Mouse (Mus musculus) testis, postnatal 10 days (tissue): ENCODE data around the gene Gpank1.

Experiments
- DNase-seq: peaks from one replicate; pipeline ENCODE4 v3.0.0; 2021; ENCODE audit warnings: low spot score

Gpank1 gene

DNA sequence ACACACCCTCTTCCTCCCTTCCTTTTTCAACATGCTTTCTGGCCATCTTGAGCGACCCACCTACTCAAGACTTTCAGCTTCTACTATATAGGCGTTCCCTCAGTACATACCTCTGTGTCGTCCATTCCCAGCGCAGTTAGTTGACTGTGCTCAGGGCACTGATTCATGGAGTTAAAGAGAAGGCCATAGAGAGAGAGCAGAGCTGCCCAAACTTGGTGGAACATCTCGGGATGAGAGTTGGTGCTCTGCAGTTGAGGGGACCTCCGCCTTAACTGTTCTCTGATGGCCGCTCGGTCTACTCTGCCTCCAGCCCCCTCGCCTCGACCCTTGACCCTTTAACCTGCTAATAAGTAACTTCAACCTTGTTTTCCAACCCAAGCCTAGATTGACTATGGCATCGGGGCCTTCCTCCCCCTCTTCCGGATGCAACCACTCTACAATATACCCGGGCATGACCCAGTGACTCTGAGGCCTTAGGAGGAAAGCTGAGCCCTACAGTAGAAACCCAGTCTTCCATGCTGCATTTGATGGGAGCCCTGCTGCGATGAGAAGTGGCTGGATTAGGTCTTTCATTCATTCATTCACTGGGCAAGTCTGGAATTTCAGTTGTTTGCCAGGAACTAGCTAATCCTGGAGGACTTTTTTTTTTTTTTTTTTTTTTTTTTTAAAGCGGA, 10.4 kb downstream of the Gpank1 start, which contains the start of gene Apom:
Apom (minus strand) TSS at position 551 of the 674 bp plus-strand sequence.
- DNase-seq = no peak

DNA sequence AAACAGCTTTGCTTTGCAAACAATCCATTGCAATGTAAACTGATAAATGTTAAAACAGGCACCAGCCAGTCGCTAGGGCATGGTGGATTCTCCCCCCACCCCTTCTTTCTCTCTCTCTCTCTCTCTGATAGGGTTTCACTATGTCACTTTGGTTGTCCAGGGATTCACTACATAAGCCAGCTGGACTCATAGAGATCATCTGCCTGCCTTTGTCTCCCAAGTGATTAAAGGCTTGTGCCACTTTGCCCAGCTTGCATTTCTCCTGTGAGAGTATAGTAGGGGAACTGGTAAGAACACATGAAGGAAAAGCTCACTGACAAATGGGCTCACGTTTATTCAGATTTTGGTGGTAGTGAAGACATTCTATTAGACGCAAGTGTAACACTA, 10.9 kb downstream of the Gpank1 start:
- DNase-seq = no peak

DNA sequence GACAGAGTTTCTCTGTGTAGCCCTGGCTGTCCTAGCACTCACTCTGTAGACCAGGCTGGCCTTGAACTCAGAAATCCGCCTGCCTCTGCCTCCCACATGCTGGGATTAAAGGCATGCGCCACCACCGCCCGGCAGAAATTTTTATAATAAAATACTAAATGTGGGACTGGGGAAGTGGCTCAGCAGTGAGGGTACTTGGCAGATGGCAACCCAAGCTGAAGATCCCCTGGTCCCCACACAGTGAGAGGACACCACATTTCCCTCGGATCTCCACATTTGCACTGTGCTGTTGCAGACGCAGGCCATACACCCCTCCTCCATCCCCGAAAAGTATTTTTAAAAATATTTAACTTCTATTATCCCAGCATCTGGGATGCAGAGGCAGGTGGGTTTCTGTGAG, 12.3 kb downstream of the Gpank1 start:
- DNase-seq = no peak

DNA sequence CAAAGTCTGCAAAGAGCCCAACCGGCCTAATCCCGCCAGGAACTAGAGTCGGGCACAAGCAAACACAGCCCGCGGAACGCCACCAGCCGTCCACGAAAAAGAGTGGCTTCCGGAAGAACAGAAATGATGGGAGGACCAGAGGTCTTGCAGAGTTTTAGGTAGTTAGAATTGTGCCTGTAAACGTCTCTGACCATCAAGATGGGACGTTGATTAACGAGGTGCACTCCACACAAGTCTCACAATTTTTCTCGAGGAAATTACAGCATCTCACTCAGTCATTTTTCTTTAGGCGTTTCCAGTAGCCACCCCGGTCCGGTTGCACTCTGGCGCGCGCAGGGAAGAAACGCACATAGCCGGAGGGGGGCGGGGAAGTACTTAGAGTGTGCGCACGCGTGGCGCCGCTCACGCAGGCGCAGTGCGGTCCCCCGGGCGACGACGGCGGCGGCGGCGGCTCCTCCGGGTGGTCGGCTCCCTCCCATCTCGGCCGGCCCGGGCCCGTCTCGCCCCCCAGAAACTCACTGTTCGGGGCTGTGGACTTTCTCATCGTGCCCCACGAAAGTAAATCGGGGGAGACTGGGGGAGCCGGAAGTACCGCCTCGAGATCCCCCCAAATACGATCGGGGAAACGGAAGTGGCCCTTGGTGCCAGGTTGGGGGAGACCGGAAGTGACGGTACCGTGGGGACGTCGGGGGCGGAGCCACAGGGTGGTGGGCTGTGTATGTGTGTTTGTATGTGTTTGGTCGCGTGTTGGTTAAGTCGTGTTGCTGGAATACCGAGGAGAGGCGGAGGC, 13.7 kb downstream of the Gpank1 start, which contains the start of gene Bag6:
Bag6 (plus strand) TSS at position 378 of the 790 bp plus-strand sequence.
- peak; percentile 97 for DNase-seq

DNA sequence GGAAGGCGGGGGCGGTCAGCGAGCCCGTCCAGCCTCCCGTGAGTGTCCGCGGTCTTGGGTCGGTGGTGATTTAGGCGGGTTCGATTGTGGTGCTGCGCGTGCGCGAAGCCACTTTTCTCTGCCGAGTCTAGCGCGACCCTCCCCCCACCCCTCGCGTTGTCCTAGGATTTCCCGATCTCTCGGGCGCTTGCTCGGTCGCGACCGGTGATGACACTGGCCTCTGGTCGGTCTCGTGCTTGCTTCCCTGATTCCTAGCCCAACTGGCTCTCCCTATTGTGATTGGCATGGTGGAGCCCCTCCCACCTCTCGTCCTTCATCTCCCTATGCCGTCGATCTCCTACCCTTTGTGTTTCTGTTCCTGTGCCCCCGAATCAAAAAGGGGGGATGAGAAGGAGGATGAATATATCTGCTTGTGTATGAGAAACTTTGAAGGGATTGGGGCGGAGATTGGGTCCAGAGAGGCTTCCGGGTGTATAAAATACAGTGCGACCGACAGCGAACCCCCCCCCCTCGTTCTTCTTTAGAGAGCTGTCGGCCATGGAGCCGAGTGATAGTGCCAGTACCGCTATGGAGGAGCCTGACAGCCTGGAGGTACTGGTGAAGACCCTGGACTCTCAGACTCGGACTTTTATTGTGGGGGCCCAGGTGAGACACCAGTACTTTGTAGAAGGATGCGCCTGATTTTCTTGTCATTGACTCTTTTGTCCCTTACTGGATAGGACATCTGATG, 14.5 kb downstream of the Gpank1 start:
- DNase-seq = no peak

DNA sequence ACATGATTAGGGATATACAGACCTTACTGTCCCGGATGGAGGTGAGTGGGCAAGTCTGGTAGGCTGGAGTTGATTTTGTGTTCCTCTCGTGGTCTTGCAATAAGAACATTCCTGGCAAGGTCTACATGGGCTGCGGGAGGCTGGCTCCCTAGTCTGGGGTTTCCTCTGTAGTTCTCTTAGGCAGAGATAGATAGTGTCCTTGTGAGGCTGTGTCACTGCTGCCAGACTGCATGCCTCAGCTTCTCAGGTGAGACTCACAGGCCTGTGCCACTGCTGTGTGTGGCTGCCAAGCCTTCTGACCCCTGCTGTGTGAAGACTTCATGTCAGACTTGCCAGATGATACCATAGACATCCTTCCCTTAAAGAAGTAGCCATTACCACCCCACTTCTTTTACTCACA, 18.0 kb downstream of the Gpank1 start:
- DNase-seq = no peak

DNA sequence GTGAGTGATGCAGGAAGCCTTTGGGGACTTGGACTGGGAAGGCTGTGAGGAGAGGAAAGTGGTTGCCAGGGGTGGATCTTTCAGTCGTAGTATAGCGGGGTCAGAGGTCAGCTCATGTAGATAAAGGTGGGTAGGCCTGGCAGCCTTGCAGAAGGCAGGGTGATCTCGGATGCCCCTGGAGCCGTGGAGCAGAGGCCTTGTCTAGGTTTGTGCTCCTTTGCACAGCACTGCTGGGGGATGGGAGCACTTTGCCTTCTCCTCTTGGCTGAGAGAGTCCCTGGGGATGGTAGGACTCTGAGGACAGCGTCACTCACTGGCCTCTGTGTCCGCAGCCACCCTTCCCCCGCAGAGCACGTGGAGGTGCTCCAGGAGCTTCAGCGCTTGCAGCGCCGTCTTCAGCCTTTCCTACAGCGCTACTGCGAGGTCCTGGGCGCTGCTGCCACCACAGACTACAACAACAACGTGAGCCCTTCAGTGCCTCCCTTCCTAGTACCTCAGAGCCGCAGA, 19.3 kb downstream of the Gpank1 start:
- no peak for DNase-seq

DNA sequence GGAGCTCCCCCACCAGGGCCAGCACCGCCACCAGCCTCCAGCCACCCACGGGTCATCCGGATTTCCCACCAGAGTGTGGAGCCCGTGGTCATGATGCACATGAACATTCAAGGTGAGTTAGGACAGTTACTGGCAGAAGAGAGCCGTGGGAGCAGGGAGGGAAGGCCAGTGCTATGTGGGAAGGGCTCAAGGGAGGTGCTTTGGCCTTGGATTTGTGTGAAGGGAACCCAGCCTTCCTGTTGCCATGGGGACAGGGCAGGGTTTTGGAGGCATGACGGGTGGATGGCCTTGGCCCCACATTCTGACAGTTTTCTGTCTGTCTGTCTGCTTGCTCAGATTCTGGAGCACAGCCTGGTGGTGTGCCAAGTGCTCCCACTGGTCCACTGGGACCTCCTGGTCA, 20.7 kb downstream of the Gpank1 start:
- peak; percentile 86 for DNase-seq

DNA sequence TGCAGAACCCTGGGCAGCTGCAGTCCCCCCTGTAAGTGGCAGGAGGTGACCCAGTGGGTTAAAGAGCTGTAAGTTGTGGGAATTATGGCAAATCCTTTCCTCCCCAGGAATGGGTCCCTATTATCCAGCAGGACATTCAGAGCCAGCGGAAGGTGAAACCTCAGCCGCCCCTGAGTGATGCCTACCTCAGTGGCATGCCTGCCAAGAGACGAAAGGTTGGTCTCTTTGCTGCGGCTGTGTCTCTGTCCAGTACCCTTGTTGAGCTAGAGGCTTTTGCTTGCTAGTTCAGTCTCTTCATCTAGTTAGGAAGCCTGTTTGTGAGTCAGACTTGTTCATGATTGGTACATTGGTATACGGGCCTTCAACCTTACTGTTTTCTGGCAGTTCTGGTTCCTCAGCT, 24.9 kb downstream of the Gpank1 start:
- no peak for DNase-seq

DNA sequence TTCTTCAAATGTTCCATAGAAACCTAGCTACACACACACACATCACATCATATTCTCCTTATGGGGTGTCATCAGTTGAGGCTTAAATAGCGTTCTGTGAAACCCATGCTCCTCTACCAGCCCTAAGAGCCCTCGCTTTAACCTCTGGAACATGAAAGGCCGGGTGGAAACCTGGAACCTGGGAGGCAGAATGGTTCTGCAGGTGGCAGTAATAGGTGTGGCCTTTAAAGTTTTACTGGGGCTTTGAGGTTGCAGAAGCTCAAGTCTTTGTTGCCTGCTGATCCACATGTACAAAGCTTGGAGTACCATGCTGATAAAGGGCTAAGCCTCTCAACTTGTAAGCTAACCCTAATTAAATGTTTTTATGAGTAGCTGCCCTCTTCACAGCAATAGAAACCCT, 26.1 kb downstream of the Gpank1 start:
- DNase-seq = no peak

DNA sequence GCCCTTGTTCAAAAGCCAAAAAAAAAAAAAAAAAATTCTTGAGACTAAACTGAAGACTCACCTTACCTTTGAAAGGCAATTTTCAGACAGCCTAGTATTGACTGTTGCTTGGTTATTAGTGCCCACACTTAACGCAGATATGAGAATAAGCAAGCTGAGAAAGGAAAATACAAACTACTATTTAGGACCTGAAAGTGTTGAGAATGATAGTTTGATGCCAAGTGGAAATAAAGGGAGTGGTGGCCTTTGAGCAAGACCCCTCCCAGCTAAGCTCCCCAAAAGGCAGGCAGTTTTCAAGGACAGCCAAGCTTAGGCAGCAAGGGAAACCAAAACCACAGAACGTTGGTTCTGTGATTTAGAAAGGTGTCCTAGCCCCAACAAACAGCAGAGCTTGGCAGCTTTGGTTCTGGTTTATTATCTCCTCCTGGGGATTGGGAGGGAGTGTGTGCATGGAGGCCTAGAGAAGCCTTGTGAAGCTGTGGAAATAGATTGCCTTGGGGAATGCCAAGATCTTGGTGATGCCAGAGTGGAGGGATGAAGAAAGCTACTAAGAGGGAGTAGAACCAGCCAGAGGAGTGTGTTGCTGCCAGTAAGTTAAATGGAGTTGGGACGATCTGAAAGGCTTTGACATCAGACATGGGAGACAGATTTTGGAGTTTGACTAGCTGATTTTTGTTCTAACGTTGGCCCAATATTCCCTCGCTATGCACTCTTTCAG, 26.8 kb downstream of the Gpank1 start:
- DNase-seq = no peak

DNA sequence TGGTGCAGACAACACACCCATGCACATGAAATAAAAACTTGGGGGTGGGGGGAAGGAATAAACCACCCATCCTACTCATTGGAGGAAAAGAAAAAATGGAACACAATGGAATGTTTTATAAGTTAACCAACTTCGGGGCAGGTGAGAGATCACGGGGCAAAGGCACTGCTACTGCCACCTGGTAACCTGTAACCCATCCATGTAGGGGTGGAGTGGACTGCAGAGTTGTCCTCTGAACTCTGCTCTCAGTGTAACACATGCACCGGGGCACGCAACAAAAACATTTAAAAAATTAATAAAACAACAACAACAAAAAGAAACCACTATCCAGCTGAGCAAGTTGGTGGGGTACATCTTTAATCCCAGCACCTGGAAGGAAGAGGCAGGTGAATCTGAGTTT, 30.9 kb downstream of the Gpank1 start:
- DNase-seq = no peak

DNA sequence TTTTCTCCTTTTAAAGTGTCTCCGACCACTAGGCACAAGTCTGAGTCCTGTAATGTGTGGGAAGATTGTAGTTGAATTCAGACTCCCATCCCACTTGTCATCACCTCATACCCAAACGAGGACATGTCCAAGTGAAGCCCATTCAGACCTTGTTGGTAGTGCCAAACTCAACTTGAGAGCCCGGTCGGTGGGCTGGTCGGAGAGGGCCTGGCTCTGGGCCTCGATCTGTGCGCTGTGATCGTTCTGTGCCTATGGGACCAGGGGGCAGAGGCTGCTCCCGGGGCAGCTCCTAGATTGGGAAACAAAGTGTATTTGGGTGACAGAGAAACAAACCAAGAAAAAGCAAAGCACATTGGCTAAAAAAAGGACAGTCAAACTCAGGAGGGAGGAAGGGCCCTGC, 31.8 kb downstream of the Gpank1 start:
- DNase-seq = no peak

DNA sequence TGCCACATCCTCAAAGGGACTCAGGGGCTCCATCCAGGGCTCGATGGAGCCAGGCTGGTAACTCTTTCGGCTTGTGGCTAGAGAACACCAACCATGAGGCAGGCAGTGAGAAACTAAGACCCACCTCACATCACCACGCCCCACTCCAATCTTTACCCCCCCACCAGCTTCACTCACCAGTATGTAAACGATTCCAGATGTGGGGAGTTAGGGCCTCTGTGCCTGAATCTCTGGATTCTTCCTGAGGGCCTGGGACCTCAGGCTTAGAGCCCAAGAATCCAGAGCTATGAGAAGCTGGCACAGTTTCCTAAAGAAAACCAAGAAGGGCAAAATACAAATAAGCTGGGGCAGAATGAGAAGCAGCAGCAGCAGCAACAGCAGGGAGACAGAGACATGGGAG, 32.7 kb downstream of the Gpank1 start:
- DNase-seq = no peak

DNA sequence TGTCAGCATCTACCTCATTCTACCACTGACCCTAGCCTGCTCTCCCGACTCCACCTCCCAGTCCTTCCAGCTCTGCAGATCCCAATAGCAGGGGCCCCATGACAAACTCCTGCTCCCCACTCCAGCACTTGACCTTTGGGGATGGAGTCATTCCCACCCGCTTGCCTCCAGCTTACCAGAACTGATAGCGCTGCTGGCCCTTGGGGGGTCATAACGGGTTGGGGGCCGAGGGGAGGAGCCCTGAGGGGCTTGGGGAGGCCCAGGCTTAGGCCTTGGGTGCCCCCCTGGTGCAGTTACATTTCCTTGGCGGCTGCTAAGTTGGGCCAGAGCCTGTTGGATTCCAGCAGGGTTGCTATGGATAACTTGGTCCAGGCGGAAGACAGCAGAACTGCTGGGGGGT, 33.4 kb downstream of the Gpank1 start:
- DNase-seq = no peak

DNA sequence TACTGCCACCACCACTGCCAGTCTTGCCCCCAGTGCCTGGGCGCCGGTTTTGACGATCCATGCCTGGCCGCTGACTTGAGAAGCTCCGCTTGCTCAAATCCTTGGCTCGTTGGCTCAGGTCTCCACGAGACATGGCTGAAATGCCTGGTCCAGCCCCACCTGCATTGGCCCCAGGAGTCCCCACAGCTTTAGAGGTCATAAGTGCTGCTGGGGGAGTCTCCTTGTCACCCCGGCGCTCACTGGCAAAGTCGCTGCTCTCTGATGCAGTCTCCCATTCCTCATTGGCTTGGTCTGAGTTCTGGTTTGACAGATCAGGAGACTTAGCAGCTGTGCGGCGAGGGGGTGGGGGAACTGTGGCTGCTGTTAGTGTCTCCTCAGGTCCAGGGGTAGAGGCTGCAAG, 34.2 kb downstream of the Gpank1 start:
- DNase-seq = no peak

DNA sequence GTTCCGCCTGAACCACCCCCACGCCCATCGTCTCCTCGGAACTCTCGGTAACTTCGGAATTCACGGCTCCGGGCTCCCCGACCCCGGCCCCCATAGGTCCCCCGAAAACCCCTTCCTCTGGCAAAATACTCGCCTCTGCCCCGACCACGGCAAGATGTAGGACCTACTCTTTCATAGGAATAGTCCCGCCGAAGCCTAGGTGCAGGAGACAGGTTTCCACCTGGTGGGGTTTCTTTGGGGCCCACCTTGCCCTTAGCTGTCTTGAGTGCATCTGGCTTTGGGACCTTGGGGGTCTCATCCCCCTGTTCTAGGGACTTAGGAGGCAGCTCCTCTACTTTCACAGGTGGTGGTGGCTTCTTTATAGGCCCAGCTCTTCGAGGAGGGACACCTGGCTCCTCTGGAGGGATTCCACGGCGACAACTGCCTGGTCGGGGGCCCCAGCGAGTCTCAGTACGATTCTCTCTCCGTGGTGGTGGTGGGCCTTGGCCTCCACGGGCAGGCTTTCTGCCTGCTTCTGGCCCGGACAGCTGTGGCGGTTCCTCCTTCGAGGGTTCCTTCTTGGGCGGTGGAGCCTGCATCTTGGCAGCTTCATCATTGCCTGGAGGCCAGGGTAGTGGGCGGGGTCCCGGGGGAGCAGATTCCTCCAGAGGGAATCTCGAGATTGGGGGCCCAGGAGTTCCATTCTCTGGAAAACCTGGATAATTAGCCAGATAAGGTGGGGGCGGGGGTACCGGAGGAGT, 35.4 kb downstream of the Gpank1 start:
- peak; percentile 68 for DNase-seq

DNA sequence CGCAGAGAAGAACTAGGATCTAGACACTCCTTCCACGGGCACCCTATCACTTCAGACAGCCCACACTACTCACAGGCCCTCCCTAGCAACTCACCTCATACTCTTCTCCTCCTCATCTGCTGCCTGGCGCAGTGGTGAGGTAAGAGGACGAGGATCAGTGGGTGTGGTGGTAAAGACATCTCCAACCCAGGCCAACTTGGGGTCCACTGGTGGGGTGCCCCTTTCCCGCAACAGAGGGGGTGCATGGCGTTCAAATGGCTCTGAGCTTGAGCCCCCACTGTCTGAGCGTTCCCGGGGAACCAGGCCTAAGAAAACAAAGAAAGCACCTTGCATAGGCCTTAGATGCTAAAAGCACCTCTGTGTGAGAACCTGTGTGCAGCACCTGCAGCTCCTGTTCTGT, 36.0 kb downstream of the Gpank1 start:
- DNase-seq = no peak

DNA sequence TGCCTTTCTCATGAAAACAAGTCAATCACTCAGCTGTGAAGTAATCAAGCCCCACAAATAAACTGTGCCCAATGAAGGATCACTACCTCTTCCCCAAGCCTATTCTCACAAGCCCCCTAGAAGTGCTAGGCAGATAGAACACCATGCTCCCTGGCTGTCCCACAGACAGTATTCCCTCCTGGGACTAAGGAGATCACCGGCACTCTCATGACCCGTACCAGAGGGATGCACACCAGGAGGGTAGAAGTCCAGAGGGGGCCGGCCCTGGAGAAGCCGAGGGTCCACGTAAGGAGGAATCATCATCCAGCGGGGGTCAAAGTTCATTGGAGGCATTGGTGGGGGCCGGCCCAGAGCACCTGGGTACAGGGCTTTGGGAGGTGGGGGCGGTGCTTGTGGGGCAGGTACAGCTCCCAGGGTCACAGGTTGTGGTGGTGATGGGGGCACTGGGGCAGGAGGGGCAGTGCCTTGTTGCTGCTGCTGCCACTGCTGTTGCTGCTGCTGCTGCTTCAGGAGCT, 36.5 kb downstream of the Gpank1 start:
- no peak for DNase-seq

DNA sequence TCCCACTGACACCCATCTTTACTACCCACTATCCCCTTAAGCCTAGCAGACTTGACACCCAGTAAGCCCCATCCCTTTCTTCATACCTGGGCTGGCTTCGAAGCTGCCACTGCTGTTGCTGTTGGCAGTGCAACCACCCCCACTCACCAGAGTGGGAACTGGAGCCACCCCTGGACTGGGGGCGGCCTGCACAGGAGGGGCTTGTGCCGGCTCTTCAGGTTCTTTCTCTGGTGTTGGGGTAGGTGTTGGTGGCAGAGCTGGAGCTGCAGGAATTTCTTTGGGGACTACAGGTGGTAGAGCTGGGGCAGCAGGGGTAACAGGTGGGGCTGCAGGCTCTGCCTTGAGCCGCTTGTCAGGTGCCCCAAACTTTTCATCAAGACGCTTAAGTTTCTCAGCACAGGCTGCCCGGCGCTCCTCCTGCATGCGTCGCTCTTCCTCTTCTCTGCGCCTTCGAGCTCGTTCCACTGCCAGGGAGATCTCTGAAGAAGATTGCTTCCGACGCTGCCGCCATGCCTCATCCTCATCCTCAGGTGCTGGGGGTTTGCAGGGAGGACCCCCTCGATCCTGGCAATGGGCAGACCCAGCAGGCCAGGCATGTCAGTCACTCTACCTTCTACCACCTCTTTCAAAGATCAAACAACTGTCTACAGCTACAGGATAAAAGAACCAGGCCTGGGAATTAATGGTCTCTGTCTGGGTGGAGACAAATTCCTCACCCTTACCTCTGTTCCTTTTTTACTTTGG, 37.8 kb downstream of the Gpank1 start:
- DNase-seq = no peak
